In genomic region chr13:74350435-74350906, GRCm38 (mm10) we compare ENCODE assay signal across 8 mouse cellular contexts. TPM values are rescaled to one million over a fixed set of nuclear protein-coding genes. Genes with fewer than 3 reads are reported as not detected.
DNase-seq lines count a peak whose midpoint lies in the region; ATAC-seq and TF ChIP-seq lines count a peak whose summit lies in the region.

No protein-coding gene starts in this region.

- H3K27me3 ChIP-seq in heart, embryonic 16.5 days (ENCODE audit: control insufficient read depth, insufficient read depth, low read length) = no peaks in the 10 kb centered on the region
- H3K27me3 ChIP-seq in MEL (ENCODE audit: control insufficient read depth in 1 of 2, insufficient read depth in 2 of 2, low read length in 2 of 2) = no peaks in the 10 kb centered on the region
- no peaks in the 10 kb centered on the region for H3K27me3 ChIP-seq in forebrain, embryonic 15.5 days
- H3K27me3 ChIP-seq in liver, embryonic 13.5 days = no peaks in the 10 kb centered on the region

- no peak for TF ChIP-seq POLR2A in MEL (IDR thresholded peaks at IDR 0.05; ENCODE audit: control insufficient read depth in 1 of 2, insufficient read depth in 1 of 2, low read depth in 1 of 2, low read length in 2 of 2, poor library complexity in 1 of 2)

- H3K79me2 ChIP-seq in MEL (ENCODE audit: control insufficient read depth, insufficient read depth, low read length, poor library complexity) = peaks cover 46% of the 10 kb centered on the region

- peaks cover 18% of the 10 kb centered on the region for H3K4me1 ChIP-seq in heart, embryonic 16.5 days (ENCODE audit: control insufficient read depth, insufficient read depth, low read length)
- peaks cover 3 to 11% of the 10 kb centered on the region in 2 experiments; a peak in 3 of 4 replicates for H3K4me1 ChIP-seq in MEL (ENCODE audit: control insufficient read depth in 1 of 2, insufficient read depth in 2 of 2, low read length in 2 of 2)
- H3K4me1 ChIP-seq in forebrain, embryonic 15.5 days = peaks cover 18% of the 10 kb centered on the region
- peaks cover 28% of the 10 kb centered on the region for H3K4me1 ChIP-seq in liver, embryonic 13.5 days (replicated peaks)

- ATAC-seq in heart, embryonic 16.5 days (replicated peaks; ENCODE audit: extremely low read depth, insufficient read depth, low FRiP score) = peak; percentile 14
- ATAC-seq in forebrain, embryonic 15.5 days (replicated peaks) = no peak; the same call in 1 of the 2 replicates
- peak; percentile 47 for ATAC-seq in liver, embryonic 13.5 days (ENCODE audit: low read depth)

- WGBS in heart, embryonic 16.5 days = under 1% methylated on average over 15 of the region's 15 CpGs
- 2% methylated on average over 15 of the region's 15 CpGs for WGBS in forebrain, embryonic 15.5 days
- WGBS in liver, embryonic 13.5 days (ENCODE audit: insufficient replicate concordance) = 2% methylated on average over 15 of the region's 15 CpGs

- H3K9me3 ChIP-seq in heart, embryonic 16.5 days (replicated peaks; ENCODE audit: control insufficient read depth, low read length) = no peaks in the 10 kb centered on the region
- no peaks in the 10 kb centered on the region for H3K9me3 ChIP-seq in MEL (replicated peaks; ENCODE audit: insufficient read depth, low read length)
- H3K9me3 ChIP-seq in forebrain, embryonic 15.5 days = no peaks in the 10 kb centered on the region
- H3K9me3 ChIP-seq in liver, embryonic 13.5 days (replicated peaks) = no peaks in the 10 kb centered on the region

- no peak for TF ChIP-seq EP300 in MEL (IDR thresholded peaks at IDR 0.05; ENCODE audit: low read depth in 1 of 2, low read length in 2 of 2)

- peak overlapping the region; percentile 63 for H3K4me2 ChIP-seq in heart, embryonic 16.5 days (ENCODE audit: low read depth, low read length)
- H3K4me2 ChIP-seq in forebrain, embryonic 15.5 days (replicated peaks) = peak overlapping the region; percentile 53
- peak overlapping the region; percentile 67 for H3K4me2 ChIP-seq in liver, embryonic 13.5 days

- no peak for TF ChIP-seq CTCF in MEL (IDR thresholded peaks at IDR 0.05 in 2 of 3, conservative IDR thresholded peaks at IDR 0.05 in 1 of 3; ENCODE audit: control insufficient read depth in 1 of 3, insufficient read depth in 1 of 3, low read depth in 2 of 3, low read length in 3 of 3, poor library complexity in 1 of 3, severe bottlenecking in 1 of 3)

- peak overlapping the region; percentile 77 for H3K9ac ChIP-seq in heart, embryonic 16.5 days (ENCODE audit: low read length)
- H3K9ac ChIP-seq in MEL (ENCODE audit: control insufficient read depth, low read depth, low read length, poor library complexity, severe bottlenecking) = peak overlapping the region; percentile 95
- peak overlapping the region; percentile 81 for H3K9ac ChIP-seq in forebrain, embryonic 15.5 days (replicated peaks)
- peak overlapping the region; percentile 88 for H3K9ac ChIP-seq in liver, embryonic 13.5 days

- peak overlapping the region; percentile 62 for H3K4me3 ChIP-seq in heart, embryonic 16.5 days (ENCODE audit: low read length)
- peak overlapping the region; percentile 69 to 97 for H3K4me3 ChIP-seq in MEL (ENCODE audit: control insufficient read depth in 1 of 2, insufficient read depth in 1 of 2, low read depth in 2 of 2, low read length in 2 of 2)
- H3K4me3 ChIP-seq in forebrain, embryonic 15.5 days = peak overlapping the region; percentile 80
- peak overlapping the region; percentile 74 for H3K4me3 ChIP-seq in liver, embryonic 13.5 days (replicated peaks)

- no peak for DNase-seq in heart, adult 18-20 months
- DNase-seq in MEL (ENCODE audit: low read depth, low spot score) = no peak
- no peak for DNase-seq in liver, embryonic 13.5 days
- DNase-seq in urinary bladder, adult 2 months (ENCODE audit: low spot score) = no peak
- DNase-seq in cerebellum, postnatal 4 days (ENCODE audit: low spot score in 2 of 2) = no peak
- no peak for DNase-seq in thymus, postnatal 36 days

- H3K27ac ChIP-seq in heart, embryonic 16.5 days (ENCODE audit: low read length) = peak overlapping the region; percentile 86
- H3K27ac ChIP-seq in MEL (ENCODE audit: control insufficient read depth, low read depth, low read length) = peak overlapping the region; percentile 67
- peak overlapping the region; percentile 79 for H3K27ac ChIP-seq in forebrain, embryonic 15.5 days (replicated peaks)
- peak overlapping the region; percentile 89 for H3K27ac ChIP-seq in liver, embryonic 13.5 days

- TF ChIP-seq RAD21 in MEL (IDR thresholded peaks at IDR 0.05; ENCODE audit: low read depth, low read length) = no peak

- H3K36me3 ChIP-seq in heart, embryonic 16.5 days (ENCODE audit: control insufficient read depth, insufficient read depth) = peaks cover 12% of the 10 kb centered on the region; the same call in 1 of the 2 replicates
- H3K36me3 ChIP-seq in MEL (ENCODE audit: control insufficient read depth in 1 of 2, insufficient read depth in 2 of 2, low read length in 2 of 2) = peaks cover 6 to 27% of the 10 kb centered on the region in 2 experiments
- peaks cover 12% of the 10 kb centered on the region; the same call in 1 of the 2 replicates for H3K36me3 ChIP-seq in forebrain, embryonic 15.5 days
- H3K36me3 ChIP-seq in liver, embryonic 13.5 days = peaks cover 21% of the 10 kb centered on the region

TF ChIP-seq in MEL, 35 proteins besides CTCF, POLR2A, EP300 and RAD21:
- TF ChIP-seq MAZ (IDR thresholded peaks at IDR 0.05; ENCODE audit: low read depth, low read length) (peak; percentile 56; the same call in 1 of the 2 replicates), NRF1 (IDR thresholded peaks at IDR 0.05; ENCODE audit: insufficient read depth, low read depth, low read length, poor library complexity, severe bottlenecking) (no peak), KAT2A (conservative IDR thresholded peaks at IDR 0.05; ENCODE audit: low read depth, low read length) (no peak), ZNF384 (IDR thresholded peaks at IDR 0.05; ENCODE audit: low read depth, low read length) (no peak), BHLHE40 (IDR thresholded peaks at IDR 0.05; ENCODE audit: borderline replicate concordance, low read depth, low read length) (0 out of 2 replicates have a peak, but pooled peaks have one; percentile 0), NELFE (IDR thresholded peaks at IDR 0.05; ENCODE audit: low read depth, low read length) (0 out of 2 replicates have a peak, but pooled peaks have one; percentile 21)

RNA-seq across cellular contexts. Expression of gene Ccdc127, which starts 0.4 kb away (rescaled TPM):
- polyA plus RNA-seq in heart, embryonic 16.5 days (2015; fragmentation: Nextera tagmentation; extraction: Ambion mirVana) = 40.8 and 49.0 TPM in 2 replicates
- total RNA-seq in heart, adult 18-20 months (2021) = 10 to 100 TPM; 47.2 to 55.2 TPM
- total RNA-seq in MEL (2012; rRNA removed) = 28.7 and 33.6 TPM in 2 replicates
- polyA plus RNA-seq in MEL (2012; ENCODE audit: insufficient read depth in 1 of 2, insufficient read length in 2 of 2, low read depth in 1 of 2, low replicate concordance in 2 of 2, missing spikeins in 1 of 2) = 10 to 100 TPM in 1 of 2 experiments, not detected in 1; 30.2 TPM
- polyA plus RNA-seq in forebrain, embryonic 15.5 days (2015; fragmentation: Nextera tagmentation; extraction: Ambion mirVana) = 47.1 and 47.4 TPM in 2 replicates
- polyA plus RNA-seq in liver, embryonic 13.5 days (2015; fragmentation: Nextera tagmentation; extraction: Ambion mirVana) = 22.3 and 31.7 TPM in 2 replicates
- 22.0 and 29.8 TPM in 2 replicates for polyA plus RNA-seq in urinary bladder, adult 2 months (2012; rRNA removed)

RNA-seq across cellular contexts. Expression of gene Sdha, which starts 0.4 kb away (rescaled TPM):
- 727 and 827 TPM in 2 replicates for polyA plus RNA-seq in heart, embryonic 16.5 days (2015; fragmentation: Nextera tagmentation; extraction: Ambion mirVana)
- 1,000 to 10,000 TPM; 1,503 to 1,550 TPM for total RNA-seq in heart, adult 18-20 months (2021)
- total RNA-seq in MEL (2012; rRNA removed) = 145 and 151 TPM in 2 replicates
- polyA plus RNA-seq in MEL (2012; ENCODE audit: insufficient read depth in 1 of 2, insufficient read length in 2 of 2, low read depth in 1 of 2, low replicate concordance in 2 of 2, missing spikeins in 1 of 2) = 100 to 1,000 TPM in 1 of 2 experiments, 10 to 100 TPM in 1; 68.6 to 214 TPM
- 212 and 220 TPM in 2 replicates for polyA plus RNA-seq in forebrain, embryonic 15.5 days (2015; fragmentation: Nextera tagmentation; extraction: Ambion mirVana)
- polyA plus RNA-seq in liver, embryonic 13.5 days (2015; fragmentation: Nextera tagmentation; extraction: Ambion mirVana) = 164 and 183 TPM in 2 replicates
- 162 and 174 TPM in 2 replicates for polyA plus RNA-seq in urinary bladder, adult 2 months (2012; rRNA removed)

RNA-seq across cellular contexts. Expression of gene Lrrc14b, which starts 13.3 kb away (rescaled TPM):
- polyA plus RNA-seq in heart, embryonic 16.5 days (2015; fragmentation: Nextera tagmentation; extraction: Ambion mirVana) = 12.8 and 14.7 TPM in 2 replicates
- total RNA-seq in heart, adult 18-20 months (2021) = 10 to 100 TPM; 77.1 to 81.7 TPM
- total RNA-seq in MEL (2012; rRNA removed) = 0.08 and 0.10 TPM in 2 replicates
- polyA plus RNA-seq in MEL (2012; ENCODE audit: insufficient read depth in 1 of 2, insufficient read length in 2 of 2, low read depth in 1 of 2, low replicate concordance in 2 of 2, missing spikeins in 1 of 2) = not detected
- not detected in 2 replicates for polyA plus RNA-seq in forebrain, embryonic 15.5 days (2015; fragmentation: Nextera tagmentation; extraction: Ambion mirVana)
- not detected in 2 replicates for polyA plus RNA-seq in liver, embryonic 13.5 days (2015; fragmentation: Nextera tagmentation; extraction: Ambion mirVana)
- 1.7 and 2.2 TPM in 2 replicates for polyA plus RNA-seq in urinary bladder, adult 2 months (2012; rRNA removed)

RNA-seq across cellular contexts. Expression of gene Pdcd6, which starts 33.1 kb away (rescaled TPM):
- polyA plus RNA-seq in heart, embryonic 16.5 days (2015; fragmentation: Nextera tagmentation; extraction: Ambion mirVana) = 91.5 and 105 TPM in 2 replicates
- total RNA-seq in heart, adult 18-20 months (2021) = 10 to 100 TPM; 45.5 to 49.3 TPM
- total RNA-seq in MEL (2012; rRNA removed) = 134 and 142 TPM in 2 replicates
- 100 to 1,000 TPM in 1 of 2 experiments, not detected in 1; 106 TPM for polyA plus RNA-seq in MEL (2012; ENCODE audit: insufficient read depth in 1 of 2, insufficient read length in 2 of 2, low read depth in 1 of 2, low replicate concordance in 2 of 2, missing spikeins in 1 of 2)
- polyA plus RNA-seq in forebrain, embryonic 15.5 days (2015; fragmentation: Nextera tagmentation; extraction: Ambion mirVana) = 134 and 137 TPM in 2 replicates
- polyA plus RNA-seq in liver, embryonic 13.5 days (2015; fragmentation: Nextera tagmentation; extraction: Ambion mirVana) = 86.2 and 89.7 TPM in 2 replicates
- 137 and 164 TPM in 2 replicates for polyA plus RNA-seq in urinary bladder, adult 2 months (2012; rRNA removed)

RNA-seq across cellular contexts. Expression of gene Zfp72, which starts 40.2 kb away (rescaled TPM):
- polyA plus RNA-seq in heart, embryonic 16.5 days (2015; fragmentation: Nextera tagmentation; extraction: Ambion mirVana) = 4.3 and 4.5 TPM in 2 replicates
- total RNA-seq in heart, adult 18-20 months (2021) = 1 to 10 TPM; 2.9 to 3.5 TPM
- 1.6 and 2.2 TPM in 2 replicates for total RNA-seq in MEL (2012; rRNA removed)
- 1 to 10 TPM in 1 of 2 experiments, not detected in 1; 2.0 TPM for polyA plus RNA-seq in MEL (2012; ENCODE audit: insufficient read depth in 1 of 2, insufficient read length in 2 of 2, low read depth in 1 of 2, low replicate concordance in 2 of 2, missing spikeins in 1 of 2)
- polyA plus RNA-seq in forebrain, embryonic 15.5 days (2015; fragmentation: Nextera tagmentation; extraction: Ambion mirVana) = 6.3 and 7.0 TPM in 2 replicates
- 1.3 and 1.4 TPM in 2 replicates for polyA plus RNA-seq in liver, embryonic 13.5 days (2015; fragmentation: Nextera tagmentation; extraction: Ambion mirVana)
- polyA plus RNA-seq in urinary bladder, adult 2 months (2012; rRNA removed) = 1.5 TPM in 2 replicates
